Mouse (Mus musculus): ENCODE data around the gene Ppp2r3a.

Gene Ppp2r3a

DNA sequence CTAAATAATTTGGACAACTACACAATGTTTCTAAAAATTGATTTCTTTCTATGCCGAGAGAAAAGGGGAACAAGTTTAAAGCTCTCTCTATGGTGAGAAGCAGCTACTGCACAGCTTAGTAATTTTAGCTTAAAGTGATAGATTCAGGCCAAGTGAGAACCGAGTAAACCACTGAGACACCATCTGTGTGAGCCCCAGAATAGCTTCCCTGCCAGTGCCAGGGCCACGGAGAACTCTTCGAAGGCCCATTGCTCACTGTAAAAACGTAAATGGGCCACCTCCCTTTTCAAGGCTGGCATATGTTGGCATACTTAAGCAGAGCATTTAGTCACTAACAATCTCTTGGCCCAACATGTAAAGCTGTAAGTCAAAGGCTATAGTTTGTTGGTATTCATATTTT lies 91.5 kb downstream of the Ppp2r3a start:
- DNase-seq (ENCODE audit: low spot score in 2 of 2), result no peak

DNA sequence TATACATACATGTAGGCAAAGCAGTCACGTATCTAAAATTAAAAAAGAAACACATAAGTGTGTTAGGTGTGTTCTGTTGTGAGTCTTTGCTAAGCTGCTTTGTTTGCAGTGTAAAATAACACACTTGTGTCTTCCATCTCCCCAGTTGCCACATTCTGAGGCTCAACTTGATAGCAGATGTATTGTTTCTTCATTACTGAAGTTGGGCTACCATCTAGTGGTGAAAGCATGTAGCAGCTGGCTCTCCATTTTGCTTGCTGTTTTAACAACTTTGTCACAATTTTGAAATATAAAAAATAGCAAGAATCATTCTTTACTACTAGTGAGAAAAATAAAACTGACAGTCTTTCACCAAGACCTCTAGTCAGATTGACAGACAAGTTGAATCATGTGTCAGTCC lies 92.2 kb downstream of the Ppp2r3a start:
- peak in 1 of 2 experiments; percentile 21 for DNase-seq (ENCODE audit: low spot score in 2 of 2)

GRCm38 (mm10) chr9:101152872-101153271 lies 98.7 kb downstream of the Ppp2r3a start:
- DNase-seq (ENCODE audit: low spot score in 2 of 2), result no peak

DNA sequence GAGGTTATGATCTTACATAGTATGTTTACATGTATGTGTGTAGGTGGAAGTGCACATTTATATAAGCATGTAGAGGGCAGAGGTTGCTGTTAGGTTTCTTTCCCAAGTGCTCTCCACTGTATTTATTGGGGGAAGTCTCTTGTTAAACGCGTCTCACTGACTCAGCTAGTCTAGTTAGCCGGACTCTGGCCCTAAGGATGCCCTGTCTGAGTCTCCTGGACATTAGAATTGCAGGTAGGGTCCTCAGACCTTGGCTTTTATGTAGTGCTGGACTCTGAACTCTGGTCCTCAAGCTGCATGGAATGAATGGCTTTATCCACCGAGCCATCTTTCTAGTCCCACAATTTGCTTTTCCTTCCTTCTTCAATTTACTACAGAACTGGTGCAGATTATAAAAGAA lies 108.0 kb downstream of the Ppp2r3a start:
- no peak for DNase-seq (ENCODE audit: low spot score in 2 of 2)

GRCm38 (mm10) chr9:101114182-101114884 lies 137.3 kb downstream of the Ppp2r3a start:
- no peak for DNase-seq (ENCODE audit: low spot score in 2 of 2)

DNA sequence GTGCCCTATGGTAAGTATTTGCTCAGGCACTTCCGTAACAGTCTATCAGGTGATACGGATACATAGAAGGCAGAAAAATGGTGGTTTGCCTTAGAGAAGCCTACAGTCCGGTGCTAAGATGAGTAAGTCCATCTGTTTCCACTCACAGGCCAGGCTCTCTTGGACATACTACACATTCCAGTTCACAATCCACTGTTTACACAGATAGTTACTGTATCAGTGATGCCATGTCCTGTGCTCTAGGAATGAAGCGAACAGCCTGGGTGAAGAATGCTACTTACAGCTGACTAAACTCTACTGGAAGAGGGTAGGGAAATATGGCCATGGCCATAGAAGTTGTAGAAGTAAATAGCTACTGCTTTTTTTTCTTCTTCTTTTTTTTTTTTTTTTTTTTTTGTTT lies 138.3 kb downstream of the Ppp2r3a start:
- DNase-seq (ENCODE audit: low spot score in 2 of 2), result no peak

DNA sequence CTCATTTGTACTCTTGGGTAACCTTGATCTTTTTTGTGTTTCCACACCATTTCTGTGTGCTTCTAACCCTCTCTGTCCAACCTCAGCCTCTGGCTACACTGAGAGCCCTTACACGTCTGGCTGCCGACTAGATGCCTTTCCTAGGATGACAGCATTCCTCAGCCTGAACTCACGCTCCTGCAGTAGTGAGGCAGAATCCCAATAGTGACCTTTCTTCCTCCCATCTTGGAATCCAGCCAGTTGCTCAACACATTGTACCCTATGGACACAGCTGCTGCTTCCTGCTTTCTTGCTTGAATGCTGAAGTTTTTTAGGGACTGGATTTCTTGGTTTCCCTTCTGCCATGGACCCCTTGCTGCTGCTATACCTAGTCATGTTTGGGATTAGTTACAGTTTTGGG lies 141.6 kb downstream of the Ppp2r3a start:
- no peak for DNase-seq (ENCODE audit: low spot score in 2 of 2)

DNA sequence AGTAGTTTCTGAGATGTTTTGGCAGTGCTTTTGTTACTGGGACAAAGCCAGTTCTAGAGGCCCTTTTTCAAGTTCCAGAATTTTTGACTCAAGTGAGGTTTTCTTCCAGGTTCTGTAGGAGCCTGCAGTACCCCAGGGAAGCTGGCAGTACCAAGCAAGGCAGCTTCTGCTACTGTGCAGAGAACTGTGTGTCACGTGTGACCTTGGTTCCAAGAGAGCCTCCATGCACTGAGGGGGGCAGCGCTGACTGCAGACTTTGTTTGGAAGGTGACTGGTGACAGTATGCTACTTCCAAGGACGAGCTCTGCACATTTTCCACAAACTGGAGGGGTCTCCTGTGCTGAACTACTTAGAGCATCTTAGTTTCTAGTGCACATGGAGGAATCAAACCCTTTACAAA lies 144.2 kb downstream of the Ppp2r3a start:
- no peak for DNase-seq (ENCODE audit: low spot score in 2 of 2)

DNA sequence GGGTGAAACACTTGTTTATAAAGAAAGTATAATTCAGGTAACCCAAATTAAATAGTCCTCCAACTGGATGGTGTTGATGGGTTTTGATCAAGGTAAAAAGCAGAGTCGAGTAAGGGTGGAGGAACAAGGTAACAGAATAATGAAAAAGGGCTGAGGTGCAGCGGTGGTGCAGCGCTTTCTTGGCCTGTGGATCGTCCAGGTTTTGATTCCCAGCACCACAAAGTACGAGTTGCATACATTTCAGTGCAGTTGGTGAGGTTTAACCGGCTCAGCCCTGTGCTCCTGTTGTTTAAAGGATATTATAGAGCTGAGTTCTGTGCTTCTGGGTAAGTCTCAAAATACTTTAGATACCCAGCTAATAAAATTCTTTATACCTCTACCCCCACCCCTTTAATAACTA lies 145.9 kb downstream of the Ppp2r3a start:
- DNase-seq (ENCODE audit: low spot score in 2 of 2), result no peak

- no peak for DNase-seq (ENCODE audit: low spot score in 2 of 2)
Measured at GRCm38 (mm10) chr9:101104931-101105330, 146.7 kb downstream of the Ppp2r3a start.

- DNase-seq (ENCODE audit: low spot score in 2 of 2), result no peak
Measured at GRCm38 (mm10) chr9:101102288-101102687, 149.3 kb downstream of the Ppp2r3a start.

DNA sequence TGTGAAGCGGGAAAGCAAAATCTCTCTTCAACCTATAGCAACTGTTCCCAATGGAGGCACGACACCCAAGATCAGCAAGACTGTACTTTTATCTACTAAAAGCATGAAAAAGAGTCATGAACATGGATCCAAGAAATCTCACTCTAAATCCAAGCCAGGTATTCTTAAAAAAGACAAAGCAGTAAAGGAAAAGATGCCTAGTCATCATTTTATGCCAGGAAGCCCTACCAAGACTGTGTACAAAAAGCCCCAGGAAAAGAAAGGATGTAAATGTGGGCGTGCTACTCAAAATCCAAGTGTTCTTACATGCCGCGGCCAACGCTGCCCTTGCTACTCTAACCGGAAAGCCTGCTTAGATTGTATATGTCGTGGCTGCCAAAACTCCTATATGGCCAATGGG lies 150.0 kb downstream of the Ppp2r3a start:
- DNase-seq (ENCODE audit: low spot score in 2 of 2), result no peak

DNA sequence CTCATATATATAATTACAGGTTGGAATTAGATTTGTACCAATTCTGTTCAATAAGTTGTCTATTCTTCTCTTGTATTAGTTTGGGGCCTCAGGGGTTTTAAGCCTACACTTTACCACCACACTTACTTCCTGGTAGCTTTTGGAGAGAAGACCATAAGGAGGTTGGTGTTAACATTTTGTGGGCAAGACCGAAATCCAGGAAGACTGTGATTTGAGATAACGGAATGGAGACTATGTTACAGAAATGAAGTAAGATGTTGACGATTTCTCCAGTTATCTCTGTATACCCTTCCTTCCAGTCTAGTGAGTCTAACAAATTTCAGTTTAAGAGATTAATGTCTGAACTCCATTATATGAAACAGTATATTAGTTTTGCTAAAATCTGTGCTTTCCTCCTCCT lies 151.4 kb downstream of the Ppp2r3a start:
- DNase-seq (ENCODE audit: low spot score in 2 of 2), result no peak

DNA sequence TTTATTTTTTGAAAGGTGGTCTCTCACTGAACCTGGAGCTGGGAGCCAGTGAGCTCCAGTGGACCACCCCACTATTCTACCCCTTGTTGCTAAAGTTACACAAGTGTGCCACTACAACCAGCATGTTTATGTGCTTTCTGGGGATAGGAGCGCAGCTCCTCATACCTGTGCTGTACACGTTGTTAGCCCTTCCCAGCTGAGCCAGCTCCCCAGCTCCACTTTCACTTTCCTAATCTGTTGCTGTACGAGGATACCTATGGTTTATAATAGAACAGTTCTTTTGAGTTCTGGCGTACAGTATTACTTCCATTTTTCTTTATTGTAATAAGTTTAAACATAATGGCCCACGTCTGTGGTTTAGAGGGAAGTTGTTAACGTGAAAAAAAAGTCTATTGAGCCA lies 152.2 kb downstream of the Ppp2r3a start:
- no peak for DNase-seq (ENCODE audit: low spot score in 2 of 2)

- no peak for DNase-seq (ENCODE audit: low spot score in 2 of 2)
Measured at GRCm38 (mm10) chr9:101097542-101097941, 154.1 kb downstream of the Ppp2r3a start.

GRCm38 (mm10) chr9:101096461-101096860 lies 155.1 kb downstream of the Ppp2r3a start:
- DNase-seq (ENCODE audit: low spot score in 2 of 2), result no peak

DNA sequence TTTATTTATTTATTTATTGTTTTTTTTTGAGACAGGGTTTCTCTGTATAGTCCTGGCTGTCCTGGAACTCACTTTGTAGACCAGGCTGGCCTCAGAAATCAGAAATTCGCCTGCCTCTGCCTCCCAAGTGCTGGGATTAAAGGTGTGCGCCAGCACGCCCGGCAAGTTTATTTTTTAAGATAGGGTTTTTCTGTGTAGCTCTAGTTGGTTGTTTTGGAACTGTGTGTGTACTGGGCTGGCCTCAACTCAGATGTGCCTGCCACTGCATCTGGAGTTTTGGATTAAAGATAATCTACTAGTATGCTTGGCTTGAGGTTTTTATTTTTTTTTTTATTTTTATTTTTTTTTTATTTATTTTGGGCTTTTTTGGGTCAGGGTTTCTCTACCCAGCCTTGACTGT lies 156.2 kb downstream of the Ppp2r3a start:
- DNase-seq (ENCODE audit: low spot score in 2 of 2), result no peak

DNA sequence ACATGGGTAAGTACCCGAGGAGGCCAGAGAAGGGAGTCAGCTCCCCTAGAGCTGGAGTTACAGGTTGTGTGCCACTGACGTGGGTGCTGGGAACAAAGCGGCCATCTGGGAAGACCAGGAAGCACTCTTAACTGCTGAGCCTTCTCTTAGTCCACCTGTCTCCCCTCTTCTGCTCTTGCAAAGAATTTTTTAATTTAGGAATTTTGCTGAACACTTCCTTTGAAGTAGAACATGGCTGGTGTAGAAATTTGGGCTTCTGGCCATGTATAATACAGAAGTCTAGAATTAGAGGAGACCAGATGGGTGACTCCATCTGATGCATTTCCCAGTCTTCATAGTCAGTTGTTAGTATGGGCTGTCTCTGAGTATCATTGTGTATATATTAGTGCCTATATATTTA lies 167.9 kb downstream of the Ppp2r3a start:
- DNase-seq (ENCODE audit: low spot score in 2 of 2), result no peak

DNA sequence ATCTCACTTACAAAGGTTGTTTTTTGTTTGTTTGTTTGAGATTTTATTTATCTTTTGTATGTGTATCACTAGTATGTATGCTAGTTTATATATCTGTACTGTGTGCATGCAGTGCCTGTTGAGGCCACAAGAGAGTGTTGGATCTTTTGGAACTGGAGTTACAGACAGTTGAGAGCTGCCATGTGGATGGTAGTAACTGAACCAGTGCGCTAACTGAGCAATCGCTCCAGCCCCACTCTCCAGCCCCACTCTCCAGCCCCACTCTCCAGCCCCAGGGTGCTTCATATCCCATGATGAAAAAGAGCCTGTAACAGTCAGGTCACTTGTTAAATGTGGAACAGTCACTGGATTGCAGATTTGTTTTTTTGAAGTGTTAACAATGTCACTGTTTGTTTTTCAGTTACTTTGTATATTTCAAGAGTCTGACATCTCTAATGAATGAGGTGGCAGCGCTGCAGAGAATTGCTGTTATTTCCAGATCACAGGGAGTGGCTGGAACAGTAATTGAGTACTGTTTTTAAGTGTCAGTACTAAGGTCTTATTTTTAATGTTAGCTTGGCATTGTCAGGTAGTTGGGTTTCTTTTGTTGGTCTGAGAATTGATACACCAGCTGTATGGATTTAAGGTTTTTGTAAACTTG lies 171.4 kb downstream of the Ppp2r3a start:
- no peak for DNase-seq (ENCODE audit: low spot score in 2 of 2)

- peak in 1 of 2 experiments; percentile 22 for DNase-seq (ENCODE audit: low spot score in 2 of 2)
Measured at GRCm38 (mm10) chr9:101078579-101078978, 173.0 kb downstream of the Ppp2r3a start.

DNA sequence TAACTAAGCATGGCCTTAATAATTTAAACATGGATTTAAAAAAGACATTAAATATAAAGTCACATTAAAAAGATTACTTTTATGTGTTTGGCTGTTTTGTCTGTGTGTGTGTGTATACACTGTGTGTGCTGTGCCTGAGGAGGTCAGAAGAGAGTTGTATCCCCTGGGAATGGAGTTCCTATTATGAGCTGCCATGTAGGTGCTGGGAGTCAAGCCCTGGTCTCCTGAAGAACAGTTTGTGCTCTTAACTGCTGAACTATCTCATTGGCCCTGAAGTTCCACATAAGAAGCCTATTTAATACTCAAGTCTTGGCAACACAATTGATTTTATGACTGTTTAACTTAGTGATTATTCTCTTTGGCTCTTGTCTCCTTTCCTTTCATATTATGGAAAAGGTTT lies 174.1 kb downstream of the Ppp2r3a start:
- no peak for DNase-seq (ENCODE audit: low spot score in 2 of 2)

DNA sequence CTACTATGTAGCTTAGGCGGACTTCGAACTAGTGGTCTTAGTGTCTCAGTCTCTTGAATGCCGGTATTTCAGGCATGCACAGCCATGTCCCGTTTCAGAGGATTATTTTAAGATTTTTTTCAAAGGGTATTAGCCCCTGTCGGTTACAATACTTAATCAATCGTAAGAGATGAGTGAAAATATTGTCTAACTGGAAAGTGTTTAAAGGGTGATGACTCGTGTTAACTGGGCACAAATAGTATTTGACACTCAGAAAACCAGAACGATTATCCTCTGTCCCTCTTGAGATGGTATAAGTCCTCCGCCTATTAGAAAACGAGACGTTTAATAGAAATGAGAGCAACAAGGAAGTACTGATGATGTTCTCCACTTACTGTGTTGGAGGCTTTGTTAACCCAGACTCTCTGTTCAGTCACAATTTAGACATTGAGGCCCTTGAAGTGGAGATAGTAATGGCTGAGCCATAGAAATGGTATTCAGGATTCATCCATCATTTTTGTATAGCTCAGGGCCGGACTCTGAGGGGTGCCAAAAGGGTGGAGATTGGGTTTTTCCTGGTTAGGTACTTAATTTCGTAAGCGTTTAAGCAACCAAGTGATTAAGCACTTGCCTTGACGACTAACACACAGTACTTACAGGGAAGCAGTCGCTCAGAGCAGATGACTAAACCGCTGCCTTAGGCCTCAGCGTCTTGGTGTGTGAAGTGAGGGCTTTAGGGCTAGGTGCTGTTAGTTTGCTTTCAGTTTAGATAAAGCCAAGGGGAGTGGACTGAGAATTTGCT lies 175.3 kb downstream of the Ppp2r3a start:
- DNase-seq (ENCODE audit: low spot score in 2 of 2), result peak; percentile 34 to 46

GRCm38 (mm10) chr9:101075694-101076093 lies 175.9 kb downstream of the Ppp2r3a start:
- DNase-seq (ENCODE audit: low spot score in 2 of 2), result no peak
